Mouse (Mus musculus): ENCODE measurements around the gene Sdccag8. TPM values are rescaled to one million over a fixed set of nuclear protein-coding genes. Genes with fewer than 3 reads are reported as not detected.

The Sdccag8 gene
- polyA plus RNA-seq, 1 experiment from 2014 or later, result 25.2 TPM

GRCm38 (mm10) chr1:176885207-176885933, 70.9 kb downstream of the Sdccag8 start:
- Histone ChIP-seq H3K9me3 (ENCODE audit: control insufficient read depth, low read length) (no peaks in the 10 kb centered on the region), H3K27ac (no peak overlapping the region), H3K4me3 (replicated peaks; ENCODE audit: low read length) (no peak overlapping the region), H3K9ac (no peak overlapping the region), H3K4me2 (replicated peaks) (peak overlapping the region; percentile 27), H3K27me3 (ENCODE audit: control insufficient read depth, insufficient read depth, low read length) (no peaks in the 10 kb centered on the region), H3K4me1 (replicated peaks; ENCODE audit: control insufficient read depth, insufficient read depth, low read length) (no peaks in the 10 kb centered on the region), H3K36me3 (replicated peaks; ENCODE audit: control insufficient read depth, insufficient read depth) (no peaks in the 10 kb centered on the region)
- WGBS, result 64% methylated on average over 17 of the region's 17 CpGs
- DNase-seq (ENCODE audit: low spot score) (peak; percentile 57), ATAC-seq (ENCODE audit: low FRiP score) (peak; percentile 80)

GRCm38 (mm10) chr1:176886002-176886401, 71.5 kb downstream of the Sdccag8 start:
- 86% methylated on average over 5 of the region's 5 CpGs for WGBS
- H3K9me3 ChIP-seq (ENCODE audit: control insufficient read depth, low read length), result no peaks in the 10 kb centered on the region
- no peaks in the 10 kb centered on the region for H3K27me3 ChIP-seq (ENCODE audit: control insufficient read depth, insufficient read depth, low read length)
- H3K4me2 ChIP-seq (replicated peaks), result no peak overlapping the region
- H3K4me1 ChIP-seq (replicated peaks; ENCODE audit: control insufficient read depth, insufficient read depth, low read length), result no peaks in the 10 kb centered on the region
- no peak for ATAC-seq (ENCODE audit: low FRiP score)
- H3K9ac ChIP-seq, result no peak overlapping the region
- no peak overlapping the region for H3K27ac ChIP-seq
- H3K4me3 ChIP-seq (replicated peaks; ENCODE audit: low read length), result no peak overlapping the region
- no peak for DNase-seq (ENCODE audit: low spot score)
- H3K36me3 ChIP-seq (replicated peaks; ENCODE audit: control insufficient read depth, insufficient read depth), result no peaks in the 10 kb centered on the region

- H3K9me3 ChIP-seq (ENCODE audit: control insufficient read depth, low read length), result no peaks in the 10 kb centered on the region
- H3K4me3 ChIP-seq (replicated peaks; ENCODE audit: low read length), result no peak overlapping the region
- H3K4me1 ChIP-seq (replicated peaks; ENCODE audit: control insufficient read depth, insufficient read depth, low read length), result no peaks in the 10 kb centered on the region
- no peak for DNase-seq (ENCODE audit: low spot score)
- H3K27ac ChIP-seq, result no peak overlapping the region
- no peak overlapping the region for H3K9ac ChIP-seq
- WGBS, result 80% methylated on average over 6 of the region's 6 CpGs
- no peak for ATAC-seq (ENCODE audit: low FRiP score)
- H3K36me3 ChIP-seq (replicated peaks; ENCODE audit: control insufficient read depth, insufficient read depth), result no peaks in the 10 kb centered on the region
- H3K4me2 ChIP-seq (replicated peaks), result no peak overlapping the region
- H3K27me3 ChIP-seq (ENCODE audit: control insufficient read depth, insufficient read depth, low read length), result no peaks in the 10 kb centered on the region
Measured at GRCm38 (mm10) chr1:176903741-176904140, 89.3 kb downstream of the Sdccag8 start.

- no peaks in the 10 kb centered on the region for H3K9me3 ChIP-seq (ENCODE audit: control insufficient read depth, low read length)
- H3K9ac ChIP-seq, result no peak overlapping the region
- no peaks in the 10 kb centered on the region for H3K27me3 ChIP-seq (ENCODE audit: control insufficient read depth, insufficient read depth, low read length)
- ATAC-seq (ENCODE audit: low FRiP score) (no peak), DNase-seq (ENCODE audit: low spot score) (no peak)
- no peak overlapping the region for H3K4me2 ChIP-seq (replicated peaks)
- H3K27ac ChIP-seq, result no peak overlapping the region
- no peak overlapping the region for H3K4me3 ChIP-seq (replicated peaks; ENCODE audit: low read length)
- H3K4me1 ChIP-seq (replicated peaks; ENCODE audit: control insufficient read depth, insufficient read depth, low read length), result no peaks in the 10 kb centered on the region
- 100% methylated on average over 2 of the region's 2 CpGs for WGBS
- H3K36me3 ChIP-seq (replicated peaks; ENCODE audit: control insufficient read depth, insufficient read depth), result no peaks in the 10 kb centered on the region
Measured at GRCm38 (mm10) chr1:176915946-176916345, 101.5 kb downstream of the Sdccag8 start.

- Histone ChIP-seq H3K36me3 (replicated peaks; ENCODE audit: control insufficient read depth, insufficient read depth) (no peaks in the 10 kb centered on the region), H3K9ac (no peak overlapping the region), H3K4me2 (replicated peaks) (no peak overlapping the region), H3K4me1 (replicated peaks; ENCODE audit: control insufficient read depth, insufficient read depth, low read length) (no peaks in the 10 kb centered on the region), H3K4me3 (replicated peaks; ENCODE audit: low read length) (no peak overlapping the region), H3K27me3 (ENCODE audit: control insufficient read depth, insufficient read depth, low read length) (no peaks in the 10 kb centered on the region), H3K9me3 (ENCODE audit: control insufficient read depth, low read length) (no peaks in the 10 kb centered on the region), H3K27ac (no peak overlapping the region)
- ATAC-seq (ENCODE audit: low FRiP score), result no peak
- WGBS, result 93% methylated on average over 12 of the region's 12 CpGs
- no peak for DNase-seq (ENCODE audit: low spot score)
Measured at GRCm38 (mm10) chr1:176919486-176919885, 105.0 kb downstream of the Sdccag8 start.

- ATAC-seq (ENCODE audit: low FRiP score) (no peak), DNase-seq (ENCODE audit: low spot score) (no peak)
- Histone ChIP-seq H3K9ac (no peak overlapping the region), H3K9me3 (ENCODE audit: control insufficient read depth, low read length) (no peaks in the 10 kb centered on the region), H3K36me3 (replicated peaks; ENCODE audit: control insufficient read depth, insufficient read depth) (no peaks in the 10 kb centered on the region), H3K4me1 (replicated peaks; ENCODE audit: control insufficient read depth, insufficient read depth, low read length) (no peaks in the 10 kb centered on the region), H3K4me3 (replicated peaks; ENCODE audit: low read length) (no peak overlapping the region), H3K27ac (no peak overlapping the region), H3K27me3 (ENCODE audit: control insufficient read depth, insufficient read depth, low read length) (no peaks in the 10 kb centered on the region), H3K4me2 (replicated peaks) (no peak overlapping the region)
- 12% methylated on average over 5 of the region's 5 CpGs for WGBS
Measured at GRCm38 (mm10) chr1:176922842-176923241, 108.4 kb downstream of the Sdccag8 start.

GRCm38 (mm10) chr1:176926009-176926408, 111.5 kb downstream of the Sdccag8 start:
- no peak overlapping the region for H3K27ac ChIP-seq
- no peak overlapping the region for H3K4me2 ChIP-seq (replicated peaks)
- peaks cover 6% of the 10 kb centered on the region; the same call in 1 of the 2 replicates for H3K4me1 ChIP-seq (replicated peaks; ENCODE audit: control insufficient read depth, insufficient read depth, low read length)
- no peak for DNase-seq (ENCODE audit: low spot score)
- WGBS, result 88% methylated on average over 5 of the region's 5 CpGs
- H3K4me3 ChIP-seq (replicated peaks; ENCODE audit: low read length), result no peak overlapping the region
- no peaks in the 10 kb centered on the region for H3K27me3 ChIP-seq (ENCODE audit: control insufficient read depth, insufficient read depth, low read length)
- no peaks in the 10 kb centered on the region for H3K36me3 ChIP-seq (replicated peaks; ENCODE audit: control insufficient read depth, insufficient read depth)
- no peak for ATAC-seq (ENCODE audit: low FRiP score)
- H3K9ac ChIP-seq, result no peak overlapping the region
- H3K9me3 ChIP-seq (ENCODE audit: control insufficient read depth, low read length), result no peaks in the 10 kb centered on the region

GRCm38 (mm10) chr1:176927312-176927711, 112.9 kb downstream of the Sdccag8 start:
- H3K4me3 ChIP-seq (replicated peaks; ENCODE audit: low read length), result no peak overlapping the region
- no peaks in the 10 kb centered on the region for H3K27me3 ChIP-seq (ENCODE audit: control insufficient read depth, insufficient read depth, low read length)
- DNase-seq (ENCODE audit: low spot score), result no peak
- WGBS, result 93% methylated on average over 9 of the region's 9 CpGs
- no peaks in the 10 kb centered on the region for H3K9me3 ChIP-seq (ENCODE audit: control insufficient read depth, low read length)
- no peak overlapping the region for H3K27ac ChIP-seq
- H3K4me1 ChIP-seq (replicated peaks; ENCODE audit: control insufficient read depth, insufficient read depth, low read length), result peaks cover 6% of the 10 kb centered on the region; the same call in 1 of the 2 replicates
- H3K9ac ChIP-seq, result no peak overlapping the region
- ATAC-seq (ENCODE audit: low FRiP score), result no peak
- no peak overlapping the region for H3K4me2 ChIP-seq (replicated peaks)
- no peaks in the 10 kb centered on the region for H3K36me3 ChIP-seq (replicated peaks; ENCODE audit: control insufficient read depth, insufficient read depth)

GRCm38 (mm10) chr1:176929710-176930109, 115.2 kb downstream of the Sdccag8 start:
- Histone ChIP-seq H3K27me3 (ENCODE audit: control insufficient read depth, insufficient read depth, low read length) (no peaks in the 10 kb centered on the region), H3K9ac (no peak overlapping the region), H3K4me3 (replicated peaks; ENCODE audit: low read length) (no peak overlapping the region), H3K9me3 (ENCODE audit: control insufficient read depth, low read length) (no peaks in the 10 kb centered on the region), H3K4me2 (replicated peaks) (no peak overlapping the region), H3K4me1 (replicated peaks; ENCODE audit: control insufficient read depth, insufficient read depth, low read length) (peaks cover 6% of the 10 kb centered on the region), H3K36me3 (replicated peaks; ENCODE audit: control insufficient read depth, insufficient read depth) (no peaks in the 10 kb centered on the region), H3K27ac (no peak overlapping the region)
- no peak for DNase-seq (ENCODE audit: low spot score)
- peak; percentile 82 for ATAC-seq (ENCODE audit: low FRiP score)
- 53% methylated on average over 8 of the region's 8 CpGs for WGBS

GRCm38 (mm10) chr1:176930574-176930973, 116.1 kb downstream of the Sdccag8 start:
- Histone ChIP-seq H3K27me3 (ENCODE audit: control insufficient read depth, insufficient read depth, low read length) (no peaks in the 10 kb centered on the region), H3K27ac (no peak overlapping the region), H3K9me3 (ENCODE audit: control insufficient read depth, low read length) (no peaks in the 10 kb centered on the region), H3K4me2 (replicated peaks) (no peak overlapping the region), H3K4me1 (replicated peaks; ENCODE audit: control insufficient read depth, insufficient read depth, low read length) (peaks cover 6% of the 10 kb centered on the region), H3K36me3 (replicated peaks; ENCODE audit: control insufficient read depth, insufficient read depth) (no peaks in the 10 kb centered on the region), H3K4me3 (replicated peaks; ENCODE audit: low read length) (no peak overlapping the region), H3K9ac (no peak overlapping the region)
- ATAC-seq (ENCODE audit: low FRiP score) (no peak), DNase-seq (ENCODE audit: low spot score) (no peak)
- WGBS, result 86% methylated on average over 2 of the region's 2 CpGs

Data from hindbrain, embryonic 14.5 days (tissue).